Mouse (Mus musculus): ENCODE results near the gene Tmem160. TPM values are rescaled to one million over a fixed set of nuclear protein-coding genes. Genes with fewer than 3 reads are reported as not detected.

The Tmem160 gene
- total and polyA plus RNA-seq, 3 experiments, result 30.9 to 89.1 (median 48.9) TPM

- DNase-seq (ENCODE audit: extremely low read depth), result no peak
- Histone ChIP-seq H3K4me3 (replicated peaks in 1 of 3; ENCODE audit: low read depth in 2 of 3, low read length in 2 of 3, poor library complexity in 1 of 3) (no peak overlapping the region), H3K4me1 (ENCODE audit: control insufficient read depth in 1 of 2, insufficient read depth in 2 of 2) (no peaks in the 10 kb centered on the region), H3K79me2 (replicated peaks; ENCODE audit: control insufficient read depth, extremely low read depth, insufficient read depth, poor library complexity, severe bottlenecking) (no peaks in the 10 kb centered on the region), H3K9ac (ENCODE audit: insufficient read depth, low read depth) (no peak overlapping the region), H3K36me3 (replicated peaks in 1 of 2; ENCODE audit: control insufficient read depth in 1 of 2, insufficient read depth in 1 of 2, low read length in 1 of 2) (no peaks in the 10 kb centered on the region), H3K4me2 (ENCODE audit: insufficient read depth, low read depth, poor library complexity, severe bottlenecking) (no peak overlapping the region), H3K27me3 (replicated peaks) (no peaks in the 10 kb centered on the region), H3K9me3 (replicated peaks; ENCODE audit: low read length) (peaks cover 7% of the 10 kb centered on the region), H3K27ac (ENCODE audit: insufficient read depth, low read depth) (no peak overlapping the region)
- TF ChIP-seq TCF12 (IDR thresholded peaks at IDR 0.05; ENCODE audit: low read depth, low read length) (no peak), ZKSCAN1 (IDR thresholded peaks at IDR 0.05; ENCODE audit: borderline replicate concordance, low read depth, low read length) (no peak), BHLHE40 (IDR thresholded peaks at IDR 0.05; ENCODE audit: low read depth, low read length) (no peak), MXI1 (IDR thresholded peaks at IDR 0.05; ENCODE audit: low read depth, low read length) (no peak), NRF1 (IDR thresholded peaks at IDR 0.05; ENCODE audit: low read depth, low read length) (no peak), KAT2A (IDR thresholded peaks at IDR 0.05; ENCODE audit: insufficient replicate concordance, low read length) (no peak), MAX (IDR thresholded peaks at IDR 0.05; ENCODE audit: low read length) (no peak), JUN (IDR thresholded peaks at IDR 0.05; ENCODE audit: insufficient read depth, low read depth, low read length) (no peak), MAFK (IDR thresholded peaks at IDR 0.05; ENCODE audit: insufficient replicate concordance, low read length) (no peak), ETS1 (conservative IDR thresholded peaks at IDR 0.05; ENCODE audit: low read depth, low read length) (no peak), EP300 (IDR thresholded peaks at IDR 0.05; ENCODE audit: low read length) (no peak), ZC3H11A (IDR thresholded peaks at IDR 0.05; ENCODE audit: low read depth, low read length) (no peak), SIN3A (IDR thresholded peaks at IDR 0.05; ENCODE audit: low read length) (no peak), HCFC1 (IDR thresholded peaks at IDR 0.05; ENCODE audit: low read depth, low read length) (no peak), RCOR1 (conservative IDR thresholded peaks at IDR 0.05; ENCODE audit: low read depth, low read length) (no peak), JUND (conservative IDR thresholded peaks at IDR 0.05; ENCODE audit: low read depth, low read length) (no peak)
- dilution Hi-C loops (cut with MboI; ENCODE audit: extremely low pct_ligation_motif_present, extremely low pct_unique_long_range_greater_than_20kb, low sequenced_read_pairs) (no loop called here), in situ Hi-C loops (cut with MboI; ENCODE audit: low pct_ligation_motif_present, low pct_unique_long_range_greater_than_20kb, low sequenced_read_pairs) (no loop called here)
These were observed 22.7 kb downstream of the Tmem160 start for GRCm38 (mm10) chr7:16475321-16475720.

GRCm38 (mm10) chr7:16475764-16476599, 23.4 kb downstream of the Tmem160 start:
- dilution Hi-C loops (cut with MboI; ENCODE audit: extremely low pct_ligation_motif_present, extremely low pct_unique_long_range_greater_than_20kb, low sequenced_read_pairs), result no loop called here
- Histone ChIP-seq H3K4me1 (ENCODE audit: control insufficient read depth in 1 of 2, insufficient read depth in 2 of 2) (no peaks in the 10 kb centered on the region), H3K27me3 (replicated peaks) (peaks cover under 1% of the 10 kb centered on the region), H3K9me3 (replicated peaks; ENCODE audit: low read length) (peaks cover 7% of the 10 kb centered on the region), H3K4me2 (ENCODE audit: insufficient read depth, low read depth, poor library complexity, severe bottlenecking) (no peak overlapping the region), H3K27ac (ENCODE audit: insufficient read depth, low read depth) (no peak overlapping the region), H3K9ac (ENCODE audit: insufficient read depth, low read depth) (no peak overlapping the region), H3K36me3 (replicated peaks in 1 of 2; ENCODE audit: control insufficient read depth in 1 of 2, insufficient read depth in 1 of 2, low read length in 1 of 2) (no peaks in the 10 kb centered on the region), H3K79me2 (replicated peaks; ENCODE audit: control insufficient read depth, extremely low read depth, insufficient read depth, poor library complexity, severe bottlenecking) (no peaks in the 10 kb centered on the region), H3K4me3 (replicated peaks in 1 of 3; ENCODE audit: low read depth in 2 of 3, low read length in 2 of 3, poor library complexity in 1 of 3) (no peak overlapping the region)
- in situ Hi-C loops (cut with MboI; ENCODE audit: low pct_ligation_motif_present, low pct_unique_long_range_greater_than_20kb, low sequenced_read_pairs), result no loop called here
- DNase-seq (ENCODE audit: extremely low read depth), result no peak
- no peak for TF ChIP-seq CHD2 (IDR thresholded peaks at IDR 0.05; ENCODE audit: low read length)
- no peak for TF ChIP-seq CHD1 (IDR thresholded peaks at IDR 0.05; ENCODE audit: low read depth, low read length)
- TF ChIP-seq ZNF384 (IDR thresholded peaks at IDR 0.05; ENCODE audit: low read depth, low read length), result no peak

Data from CH12.LX (cell line).